Mouse (Mus musculus) midbrain, embryonic 15.5 days (tissue): ENCODE data around the gene Cdpf1. TPM values are rescaled to one million over a fixed set of nuclear protein-coding genes. Genes with fewer than 3 reads are reported as not detected.

Experiments
- ATAC-seq: fragments of 200-750 bp; cut with Nextera tagmentation; replicated peaks from 2 replicates; pipeline ENCODE4 v1.8.0; 2017; ENCODE audit warnings: moderate TSS enrichment
- H3K27ac ChIP-seq: fragments of 300-500 bp; sonication (generic); 2 replicates; pipeline ENCODE4 v1.5.1; 2015; ENCODE audit warnings: mild to moderate bottlenecking, inconsistent platforms
- H3K27me3 ChIP-seq: fragments of 300-500 bp; sonication (generic); replicated peaks from 2 replicates; pipeline ENCODE4 v1.6.1; 2015; ENCODE audit warnings: inconsistent platforms
- H3K36me3 ChIP-seq: fragments of 300-500 bp; sonication (generic); replicated peaks from 2 replicates; pipeline ENCODE4 v1.6.1; 2015; ENCODE audit warnings: inconsistent platforms
- H3K4me1 ChIP-seq: fragments of 300-500 bp; sonication (generic); 2 replicates; pipeline ENCODE4 v1.6.1; 2015; ENCODE audit warnings: inconsistent platforms
- H3K4me2 ChIP-seq: fragments of 300-500 bp; sonication (generic); 2 replicates; pipeline ENCODE4 v1.6.1; 2015; ENCODE audit warnings: inconsistent platforms, mild to moderate bottlenecking, moderate library complexity
- H3K4me3 ChIP-seq: fragments of 300-500 bp; sonication (generic); 2 replicates; pipeline ENCODE4 v1.5.1; 2015; ENCODE audit warnings: mild to moderate bottlenecking, inconsistent platforms
- H3K9ac ChIP-seq: fragments of 300-500 bp; sonication (generic); 2 replicates; pipeline ENCODE4 v1.6.1; 2015; ENCODE audit warnings: mild to moderate bottlenecking, inconsistent platforms
- H3K9me3 ChIP-seq: fragments of 300-500 bp; sonication (generic); 2 replicates; pipeline ENCODE4 v1.6.1; 2016; ENCODE audit warnings: inconsistent platforms
- WGBS: fragments of 180-500 bp; shearing (Covaris S2); methylation state at CpG from one replicate; pipeline ENCODE4 v1.1.7; 2015; ENCODE audit warnings: mixed read lengths; 5-methylcytosine and 5-hydroxymethylcytosine counted together
- polyA plus RNA-seq: library from polyadenylated mRNA; unstranded; fragments of >200 nt; fragmentation: Nextera tagmentation; extraction: Ambion mirVana; gene quantifications from 2 replicates; pipeline ENCODE4 v1.2.1, GENCODE M21; 2015

Cdpf1 gene
- polyA plus RNA-seq, result 21.3 and 25.6 TPM in 2 replicates

DNA sequence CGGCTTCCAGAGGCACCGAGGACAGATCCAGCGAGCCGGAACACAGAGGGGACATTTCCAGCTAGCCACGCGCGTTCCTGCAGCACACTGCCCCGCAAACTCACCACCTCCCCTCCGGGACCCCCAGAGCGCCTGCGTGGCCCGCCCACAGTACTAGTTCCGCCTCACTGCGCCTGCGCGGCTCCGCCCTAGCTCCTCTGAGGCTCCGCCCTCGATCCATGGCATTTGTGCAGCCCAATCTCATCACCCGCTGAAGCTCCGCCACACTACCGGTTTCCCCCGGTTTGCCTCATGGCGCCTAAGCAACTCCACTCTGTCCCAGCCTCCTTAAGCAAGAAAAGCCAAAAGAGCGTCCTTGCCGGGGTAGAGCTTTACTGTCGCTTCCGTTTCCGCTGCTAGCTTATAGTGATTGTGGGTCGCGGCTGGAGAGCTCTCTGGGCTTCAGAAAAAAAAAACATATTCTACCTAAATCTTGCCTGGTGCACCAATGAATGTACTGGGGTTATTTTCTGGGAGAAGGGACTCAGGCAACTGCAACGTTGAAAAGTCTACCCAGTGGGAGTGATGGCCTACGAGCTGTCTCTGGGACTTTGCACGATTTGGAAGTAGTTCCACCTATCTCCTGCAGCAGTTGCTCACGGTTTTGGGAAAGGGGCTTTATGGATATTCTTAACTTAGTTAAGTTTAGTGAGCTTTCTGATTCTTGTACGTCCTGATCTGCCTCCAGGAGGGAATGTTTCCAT lies at the start of gene Cdpf1:
Cdpf1 (minus strand) TSS at position 163 of the 743 bp plus-strand sequence.
- Histone ChIP-seq H3K4me3 (peak within 1 kb of the TSS; percentile 92), H3K9me3 (no peaks in the 10 kb centered on the region), H3K36me3 (no peaks in the 10 kb centered on the region), H3K27me3 (no peaks in the 10 kb centered on the region), H3K27ac (peak within 1 kb of the TSS; percentile 91), H3K9ac (peak within 1 kb of the TSS; percentile 74), H3K4me2 (peak within 1 kb of the TSS; percentile 84), H3K4me1 (peaks cover 15% of the 10 kb centered on the region)
- WGBS, result 2% methylated on average over 36 of the region's 36 CpGs
- peak; percentile 96 for ATAC-seq

DNA sequence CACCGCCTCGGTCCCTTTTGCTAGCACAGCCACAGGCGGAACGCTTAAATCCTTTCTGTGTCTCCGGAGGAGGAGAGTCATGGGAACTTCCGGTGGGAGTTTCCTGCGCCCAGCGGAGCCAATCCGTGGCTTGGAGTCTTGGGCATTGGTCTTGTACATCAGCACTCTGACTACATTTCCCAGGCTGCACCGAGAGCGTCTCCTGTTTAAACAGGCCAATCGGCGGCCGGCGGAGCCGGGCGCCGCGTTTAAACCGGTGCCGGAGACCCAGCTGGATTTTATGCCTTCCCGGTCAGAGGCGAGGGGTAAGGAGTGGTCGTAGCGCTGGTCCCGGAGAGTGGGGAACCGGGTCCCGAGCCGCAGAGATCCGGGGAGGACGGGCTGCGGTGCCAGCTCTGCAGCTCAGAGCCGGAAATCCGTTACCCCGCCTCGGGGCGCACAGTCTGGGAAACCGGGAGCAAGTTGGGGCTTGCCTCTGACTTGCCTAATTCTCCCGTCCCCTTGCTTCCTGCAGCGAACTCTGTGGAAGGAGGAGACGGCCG lies 48.1 kb upstream of the Cdpf1 start, which contains the start of gene Gtse1:
Gtse1 (plus strand) TSS at position 256 of the 542 bp plus-strand sequence.
- under 1% methylated on average over 42 of the region's 42 CpGs for WGBS
- no peaks in the 10 kb centered on the region for H3K9me3 ChIP-seq
- no peaks in the 10 kb centered on the region for H3K27me3 ChIP-seq

DNA sequence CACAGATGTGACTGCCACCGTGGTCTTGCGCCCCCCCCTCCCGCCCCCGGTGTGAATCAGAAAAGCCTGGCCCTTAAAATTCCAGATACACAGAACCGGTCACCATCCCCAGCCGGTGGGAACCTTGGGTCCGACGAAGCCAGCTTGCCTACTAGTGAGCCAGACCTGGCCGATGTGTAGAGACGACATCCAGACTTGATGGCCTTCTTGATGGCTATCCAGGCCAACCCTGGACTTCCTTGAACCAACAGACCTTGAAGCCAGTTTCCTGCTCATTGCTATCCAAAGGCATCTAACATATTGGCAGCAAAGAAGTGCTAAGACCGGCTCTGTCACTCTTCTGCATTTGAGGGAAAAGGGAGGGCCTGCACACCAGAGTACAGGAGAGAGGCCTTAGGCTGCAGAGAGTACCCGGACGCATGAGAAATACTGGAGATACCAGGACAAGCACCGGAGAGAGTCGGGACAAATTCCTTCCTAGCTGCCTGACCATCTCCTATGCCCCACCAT lies 47.5 kb upstream of the Cdpf1 start:
- H3K4me2 ChIP-seq, result peak overlapping the region; percentile 95
- no peaks in the 10 kb centered on the region for H3K36me3 ChIP-seq
- H3K4me3 ChIP-seq, result peak overlapping the region; percentile 57
- H3K27me3 ChIP-seq, result no peaks in the 10 kb centered on the region
- H3K9me3 ChIP-seq, result no peaks in the 10 kb centered on the region
- peak overlapping the region; percentile 79 for H3K9ac ChIP-seq
- WGBS, result 11% methylated on average over 15 of the region's 15 CpGs
- H3K27ac ChIP-seq, result peak overlapping the region; percentile 82
- ATAC-seq, result peak; percentile 74
- H3K4me1 ChIP-seq, result peaks cover 21% of the 10 kb centered on the region

More for the DNA sequence above, 48.1 kb upstream of the Cdpf1 start, which contains the start of gene Gtse1:
- H3K27ac ChIP-seq, result peak within 1 kb of the TSS; percentile 82
- no peaks in the 10 kb centered on the region for H3K36me3 ChIP-seq
- H3K4me1 ChIP-seq, result peaks cover 21% of the 10 kb centered on the region
- H3K9ac ChIP-seq, result peak within 1 kb of the TSS; percentile 79
- peak; percentile 98 for ATAC-seq
- peak within 1 kb of the TSS; percentile 57 for H3K4me3 ChIP-seq
- H3K4me2 ChIP-seq, result peak within 1 kb of the TSS; percentile 95

DNA sequence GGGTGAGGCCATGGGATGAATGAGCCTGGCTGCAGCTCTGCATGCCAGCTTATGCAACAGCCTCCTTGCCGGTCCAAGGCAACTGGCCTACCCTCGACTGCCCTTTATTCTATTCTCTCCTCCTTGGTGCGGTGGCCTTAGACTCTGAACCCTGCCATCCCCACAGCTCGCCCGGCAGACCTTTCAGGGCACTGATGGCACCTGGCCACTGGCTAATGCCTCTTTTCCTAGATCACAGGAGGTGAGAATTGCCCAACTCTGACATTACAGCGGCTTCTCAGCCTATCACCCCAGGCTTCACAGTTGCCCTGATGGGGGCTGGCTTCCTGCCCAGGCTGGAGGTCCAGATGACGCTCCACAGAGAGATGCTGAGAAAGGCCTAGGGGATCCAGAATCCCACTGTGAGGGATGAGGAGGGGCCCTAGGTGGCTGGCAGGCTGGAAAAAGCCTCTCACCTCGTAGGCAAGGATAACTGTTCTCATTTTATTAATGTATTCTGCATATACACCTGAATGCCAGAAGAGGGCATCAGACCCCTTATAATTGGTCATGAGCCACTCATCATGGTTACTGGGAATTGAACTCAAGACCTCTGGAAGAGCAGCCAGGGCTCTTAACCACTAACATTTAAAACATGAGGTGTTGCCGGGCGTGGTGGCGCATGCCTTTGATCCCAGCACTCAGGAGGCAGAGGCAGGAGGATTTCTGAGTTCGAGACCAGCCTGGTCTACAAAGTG lies 40.3 kb upstream of the Cdpf1 start:
- ATAC-seq, result no peak
- H3K9me3 ChIP-seq, result no peaks in the 10 kb centered on the region
- no peaks in the 10 kb centered on the region for H3K36me3 ChIP-seq
- H3K9ac ChIP-seq, result no peak overlapping the region
- H3K27me3 ChIP-seq, result no peaks in the 10 kb centered on the region
- 80% methylated on average over 12 of the region's 12 CpGs for WGBS
- no peak overlapping the region for H3K4me3 ChIP-seq
- no peak overlapping the region for H3K4me2 ChIP-seq
- no peaks in the 10 kb centered on the region for H3K4me1 ChIP-seq
- H3K27ac ChIP-seq, result no peak overlapping the region

DNA sequence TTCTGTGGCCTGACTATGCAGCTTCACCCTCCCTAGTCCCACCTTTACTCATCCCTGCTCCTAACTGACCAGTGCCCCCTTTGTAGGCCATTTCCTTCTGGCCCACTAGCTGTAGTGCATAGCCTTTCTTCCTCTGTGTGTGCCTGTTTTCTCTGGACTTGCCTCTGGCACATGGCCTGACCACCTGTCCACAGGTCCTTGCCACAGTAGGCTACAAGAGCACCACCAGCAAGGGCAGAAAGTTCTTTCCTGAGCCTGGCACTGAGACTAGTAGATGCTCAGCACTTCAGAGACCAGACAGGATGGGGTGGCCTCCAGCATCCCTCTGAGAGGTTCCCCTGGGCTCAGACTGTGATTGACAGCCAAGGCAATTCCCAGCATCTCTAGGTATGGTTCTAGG lies 33.6 kb upstream of the Cdpf1 start:
- no peak for ATAC-seq
- Histone ChIP-seq H3K4me3 (no peak overlapping the region), H3K9me3 (no peaks in the 10 kb centered on the region), H3K4me1 (no peaks in the 10 kb centered on the region), H3K36me3 (no peaks in the 10 kb centered on the region), H3K27me3 (no peaks in the 10 kb centered on the region), H3K27ac (no peak overlapping the region), H3K4me2 (no peak overlapping the region), H3K9ac (no peak overlapping the region)

DNA sequence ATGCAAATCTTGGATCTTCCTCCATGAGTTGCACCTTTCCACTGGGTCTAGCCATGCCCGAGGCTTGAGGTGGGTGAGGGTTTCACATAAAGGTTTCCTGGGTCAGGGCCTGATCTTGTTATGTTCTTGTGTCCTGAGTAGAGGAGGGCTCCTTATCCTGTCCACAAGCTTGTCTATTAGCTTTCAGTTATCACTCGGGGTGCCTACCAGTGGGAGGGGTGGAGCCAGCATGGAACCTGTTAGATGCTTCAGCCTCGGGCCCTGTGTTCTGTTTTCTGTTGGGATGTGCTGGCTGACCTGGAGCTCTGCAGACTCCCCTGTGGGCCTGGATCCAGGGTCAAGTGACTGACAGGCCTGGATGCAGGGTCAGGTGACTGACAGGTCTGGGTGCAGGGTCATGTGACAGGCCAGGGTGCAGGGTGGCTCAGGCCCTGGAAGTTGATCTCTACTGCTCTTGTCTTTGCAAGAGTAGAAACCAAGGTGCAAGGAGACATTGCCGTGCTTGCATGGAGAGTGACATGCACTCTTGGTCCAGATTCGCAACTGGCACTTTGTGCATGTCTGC lies 30.4 kb upstream of the Cdpf1 start:
- no peaks in the 10 kb centered on the region for H3K36me3 ChIP-seq
- no peaks in the 10 kb centered on the region for H3K9me3 ChIP-seq
- no peaks in the 10 kb centered on the region for H3K27me3 ChIP-seq
- 72% methylated on average over 5 of the region's 5 CpGs for WGBS
- H3K4me3 ChIP-seq, result no peak overlapping the region
- no peak overlapping the region for H3K9ac ChIP-seq
- ATAC-seq, result no peak
- no peaks in the 10 kb centered on the region for H3K4me1 ChIP-seq
- H3K4me2 ChIP-seq, result no peak overlapping the region
- no peak overlapping the region for H3K27ac ChIP-seq

DNA sequence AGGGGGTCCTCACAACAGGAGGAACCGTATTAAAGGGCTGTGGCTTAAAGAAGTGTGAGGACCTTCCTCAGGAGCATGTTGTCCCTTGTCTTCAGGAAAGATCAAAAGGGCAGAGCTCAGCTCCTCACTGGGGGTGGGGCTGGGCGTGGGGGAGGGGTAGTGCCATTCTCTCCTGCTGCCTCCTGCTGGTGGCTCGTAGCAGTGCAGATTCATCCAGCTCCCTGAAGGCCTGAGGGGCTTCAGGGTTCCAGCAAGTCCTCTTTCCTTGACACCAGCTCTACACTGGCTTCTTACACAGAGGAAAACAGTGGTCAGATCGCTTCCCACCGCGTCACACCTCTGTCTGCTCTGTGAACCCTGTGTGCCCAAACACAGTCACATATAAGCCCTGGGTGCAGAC lies 29.5 kb upstream of the Cdpf1 start:
- WGBS, result 33% methylated on average over 6 of the region's 6 CpGs

DNA sequence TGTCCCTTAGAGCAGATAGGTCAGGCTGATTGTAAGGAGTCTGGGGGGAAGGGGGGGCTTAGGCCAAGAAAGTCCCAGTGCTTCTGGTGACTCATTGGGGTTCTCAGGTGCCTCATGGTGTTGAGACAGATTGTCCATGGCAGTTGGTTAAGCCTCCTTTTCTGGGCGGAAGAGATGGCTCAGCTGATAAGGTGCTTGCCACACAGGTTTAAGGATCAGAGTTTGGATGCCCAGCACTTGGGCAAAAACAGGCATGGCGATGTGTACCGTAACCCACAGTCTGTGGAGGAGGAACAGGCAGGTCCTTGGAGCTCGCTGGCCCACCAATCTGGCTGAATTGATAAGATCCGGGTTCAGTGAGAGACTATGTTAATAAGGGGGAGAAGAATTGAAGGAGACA lies 25.4 kb upstream of the Cdpf1 start:
- WGBS, result 97% methylated on average over 5 of the region's 5 CpGs
- Histone ChIP-seq H3K27ac (no peak overlapping the region), H3K27me3 (no peaks in the 10 kb centered on the region), H3K9me3 (no peaks in the 10 kb centered on the region), H3K4me3 (no peak overlapping the region), H3K9ac (no peak overlapping the region), H3K4me2 (no peak overlapping the region), H3K36me3 (no peaks in the 10 kb centered on the region), H3K4me1 (peaks cover 6% of the 10 kb centered on the region)
- ATAC-seq, result no peak

More for the DNA sequence above, 29.5 kb upstream of the Cdpf1 start:
- Histone ChIP-seq H3K36me3 (no peaks in the 10 kb centered on the region), H3K27ac (no peak overlapping the region), H3K4me3 (no peak overlapping the region), H3K4me1 (no peaks in the 10 kb centered on the region), H3K4me2 (no peak overlapping the region), H3K27me3 (no peaks in the 10 kb centered on the region), H3K9me3 (no peaks in the 10 kb centered on the region), H3K9ac (no peak overlapping the region)
- ATAC-seq, result no peak

DNA sequence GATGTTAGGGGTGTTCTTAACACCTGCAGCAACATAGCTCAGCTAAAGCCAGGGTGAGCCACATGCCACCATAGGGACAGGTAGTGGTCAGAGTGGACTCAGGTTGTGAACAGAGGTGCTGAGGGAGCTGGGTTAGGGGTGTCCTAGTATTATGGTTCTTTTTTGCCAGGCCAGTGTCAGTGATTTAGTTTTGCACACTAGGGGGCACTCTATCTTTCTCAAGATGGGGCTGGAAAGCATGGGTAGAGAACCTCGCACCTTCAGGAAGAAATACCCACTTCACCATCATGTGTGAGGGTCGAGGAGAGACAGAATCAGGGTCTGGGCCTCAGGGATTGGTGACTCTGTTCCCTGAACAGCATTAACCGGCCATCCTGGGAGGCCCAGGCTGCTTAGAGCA lies 23.8 kb upstream of the Cdpf1 start:
- Histone ChIP-seq H3K9ac (no peak overlapping the region), H3K9me3 (no peaks in the 10 kb centered on the region), H3K27me3 (no peaks in the 10 kb centered on the region), H3K27ac (no peak overlapping the region), H3K36me3 (no peaks in the 10 kb centered on the region), H3K4me3 (no peak overlapping the region), H3K4me2 (no peak overlapping the region), H3K4me1 (peaks cover 12% of the 10 kb centered on the region)
- 63% methylated on average over 3 of the region's 3 CpGs for WGBS
- no peak for ATAC-seq

DNA sequence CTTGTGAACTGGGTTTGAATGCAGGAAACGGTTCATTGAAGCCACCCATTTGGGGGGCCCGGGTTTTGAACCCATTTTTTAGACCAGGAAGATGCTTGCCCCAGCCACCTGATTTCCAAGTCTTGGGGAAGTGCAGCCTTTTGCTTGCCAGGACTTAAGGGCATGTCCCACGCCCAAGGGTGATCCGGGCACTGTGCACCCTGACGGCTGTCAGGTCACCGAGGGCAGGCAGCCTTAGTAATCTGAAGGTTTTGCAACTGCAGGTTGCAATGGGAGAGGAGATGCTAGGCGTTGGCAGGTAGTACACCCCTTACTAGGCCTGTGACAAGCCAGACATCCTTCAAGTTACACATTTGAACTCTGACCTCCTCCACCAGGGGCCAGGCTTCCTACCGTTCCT lies 21.1 kb upstream of the Cdpf1 start:
- no peaks in the 10 kb centered on the region for H3K9me3 ChIP-seq
- no peaks in the 10 kb centered on the region for H3K36me3 ChIP-seq
- no peaks in the 10 kb centered on the region for H3K27me3 ChIP-seq
- whole genome bisulfite sequencing, result 53% methylated on average over 8 of the region's 8 CpGs
- peaks cover 12% of the 10 kb centered on the region for H3K4me1 ChIP-seq
- peak overlapping the region; percentile 32; the same call in 1 of the 2 replicates for H3K27ac ChIP-seq
- H3K4me2 ChIP-seq, result peak overlapping the region; percentile 84
- H3K9ac ChIP-seq, result peak overlapping the region; percentile 60
- H3K4me3 ChIP-seq, result peak overlapping the region; percentile 60
- ATAC-seq, result no peak

DNA sequence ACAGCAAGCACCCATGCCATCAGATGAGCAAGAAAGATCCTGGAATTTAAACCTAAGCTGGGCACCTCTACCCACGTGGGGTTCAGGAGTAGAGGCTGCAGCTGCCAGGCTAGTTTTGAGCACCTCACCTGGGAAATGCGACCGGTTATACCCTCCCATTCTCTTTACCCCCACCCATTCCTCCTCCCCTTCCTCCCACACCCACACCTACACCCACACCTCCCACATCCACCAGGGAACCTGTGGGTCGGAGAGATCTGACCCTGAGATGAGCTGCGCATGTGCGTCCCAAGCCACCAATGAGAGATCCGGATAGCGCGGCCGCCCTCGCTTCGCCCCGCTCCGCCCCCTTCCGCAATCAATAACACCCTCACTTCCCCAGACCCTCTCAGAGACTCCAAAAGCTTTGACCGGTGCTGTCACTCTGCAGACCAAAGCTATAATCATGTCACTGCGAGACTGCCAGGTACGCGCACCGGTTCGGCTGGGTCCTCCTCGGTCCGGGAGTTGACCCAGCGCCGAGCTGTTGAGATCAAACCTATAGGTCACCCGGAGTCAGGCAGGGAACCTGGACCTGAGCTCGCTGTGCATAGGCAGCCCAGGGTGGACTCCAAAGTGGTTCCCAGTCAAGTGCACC lies 20.6 kb upstream of the Cdpf1 start, which contains the start of gene Ttc38:
Ttc38 (plus strand) TSS at position 353 of the 637 bp plus-strand sequence.
- Histone ChIP-seq H3K27me3 (no peaks in the 10 kb centered on the region), H3K9ac (peak within 1 kb of the TSS; percentile 60)
- WGBS, result under 1% methylated on average over 27 of the region's 27 CpGs

More for the DNA sequence above, 20.6 kb upstream of the Cdpf1 start, which contains the start of gene Ttc38:
- peak within 1 kb of the TSS; percentile 32; the same call in 1 of the 2 replicates for H3K27ac ChIP-seq
- no peaks in the 10 kb centered on the region for H3K9me3 ChIP-seq
- peak within 1 kb of the TSS; percentile 60 for H3K4me3 ChIP-seq
- H3K4me1 ChIP-seq, result peaks cover 12% of the 10 kb centered on the region
- no peaks in the 10 kb centered on the region for H3K36me3 ChIP-seq
- peak; percentile 94 for ATAC-seq
- peak within 1 kb of the TSS; percentile 84 for H3K4me2 ChIP-seq
